Mouse (Mus musculus): ENCODE results near the gene Prdm11.

- no peak for TF ChIP-seq CTCF (IDR thresholded peaks at IDR 0.05; ENCODE audit: extremely low read depth, insufficient read depth, insufficient read length, insufficient replicate concordance)
- TF ChIP-seq POLR2A (IDR thresholded peaks at IDR 0.05; ENCODE audit: low read depth, low read length) = no peak
Observed at GRCm38 (mm10) chr2:92989593-92989992, 56.4 kb downstream of the Prdm11 start.
